Mouse (Mus musculus): ENCODE results near the gene Gbf1. TPM values are rescaled to one million over a fixed set of nuclear protein-coding genes. Genes with fewer than 3 reads are reported as not detected.

Gene Gbf1
- total and polyA plus RNA-seq, 3 experiments = 39.9 to 49.3 (median 40.0) TPM

DNA sequence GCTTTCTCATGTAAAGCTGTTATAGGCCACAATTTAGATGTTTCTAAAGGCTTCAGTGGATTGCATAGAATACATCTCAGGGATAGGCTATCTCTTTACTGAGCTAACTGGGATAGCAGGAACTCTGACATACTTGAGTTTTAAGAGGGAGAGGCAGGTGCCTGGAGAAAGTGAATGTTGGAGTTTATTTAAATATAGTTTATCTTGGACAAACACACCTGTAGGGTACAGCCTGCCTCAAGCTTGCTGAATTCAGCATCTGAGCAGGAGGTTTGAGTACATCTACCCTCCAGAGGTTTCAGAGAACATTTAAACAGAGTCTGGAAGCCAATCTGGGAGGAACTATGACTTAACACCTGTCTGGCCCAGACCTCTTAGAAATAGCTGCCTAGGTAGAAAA, 22.9 kb downstream of the Gbf1 start:
- Histone ChIP-seq H3K79me2 (replicated peaks; ENCODE audit: control insufficient read depth, insufficient read depth, low read length) (no peaks in the 10 kb centered on the region; the same call in 1 of the 2 replicates), H3K27ac (no peak overlapping the region), H3K4me1 (ENCODE audit: control insufficient read depth, insufficient read depth, low read length) (no peaks in the 10 kb centered on the region), H3K36me3 (ENCODE audit: control insufficient read depth, insufficient read depth, low read length) (no peaks in the 10 kb centered on the region; the same call in none of the 2 replicates), H3K4me3 (no peak overlapping the region), H3K9ac (ENCODE audit: low read depth, low read length) (no peak overlapping the region), H3K27me3 (ENCODE audit: control insufficient read depth, insufficient read depth, low read length) (no peaks in the 10 kb centered on the region)
- DNase-seq = no peak
- intact Hi-C loops (cut with DNase I) = no loop called here
- no peak for TF ChIP-seq EP300 (IDR thresholded peaks at IDR 0.05; ENCODE audit: insufficient read depth, low read depth, low read length)
- no peak for TF ChIP-seq POLR2A (IDR thresholded peaks at IDR 0.05; ENCODE audit: insufficient read depth, low read depth, low read length)
- no peak for TF ChIP-seq CTCF (IDR thresholded peaks at IDR 0.05)

DNA sequence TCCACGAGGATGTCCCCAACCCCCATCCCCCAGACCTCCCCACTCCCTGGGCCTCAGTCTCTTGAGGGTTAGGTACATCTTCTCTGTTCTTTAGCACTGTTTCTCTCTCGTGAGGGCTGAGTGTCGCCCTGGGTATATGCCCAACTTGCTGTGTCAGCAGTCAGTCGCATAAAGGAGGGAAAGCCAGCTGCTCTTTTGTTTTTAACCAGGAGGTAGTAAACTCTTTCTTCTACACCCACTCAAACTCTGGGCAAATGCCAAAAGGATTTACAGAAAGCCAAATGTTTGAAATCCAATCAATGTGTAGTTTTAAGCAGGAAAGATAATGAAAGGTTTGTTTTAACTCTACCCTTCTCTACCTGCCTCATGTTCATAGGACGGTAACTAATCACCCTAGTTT, 24.7 kb downstream of the Gbf1 start:
- Histone ChIP-seq H3K4me1 (ENCODE audit: control insufficient read depth, insufficient read depth, low read length) (no peaks in the 10 kb centered on the region), H3K4me3 (no peak overlapping the region), H3K27me3 (ENCODE audit: control insufficient read depth, insufficient read depth, low read length) (no peaks in the 10 kb centered on the region), H3K9ac (ENCODE audit: low read depth, low read length) (no peak overlapping the region), H3K27ac (no peak overlapping the region), H3K36me3 (ENCODE audit: control insufficient read depth, insufficient read depth, low read length) (no peaks in the 10 kb centered on the region; the same call in none of the 2 replicates), H3K79me2 (replicated peaks; ENCODE audit: control insufficient read depth, insufficient read depth, low read length) (no peaks in the 10 kb centered on the region; the same call in 1 of the 2 replicates)
- no peak for TF ChIP-seq POLR2A (IDR thresholded peaks at IDR 0.05; ENCODE audit: insufficient read depth, low read depth, low read length)
- TF ChIP-seq EP300 (IDR thresholded peaks at IDR 0.05; ENCODE audit: insufficient read depth, low read depth, low read length) = no peak
- no peak for TF ChIP-seq CTCF (IDR thresholded peaks at IDR 0.05)
- intact Hi-C loops (cut with DNase I) = no loop called here
- DNase-seq = no peak
- WGBS = 51% methylated on average over 5 of the region's 5 CpGs

DNA sequence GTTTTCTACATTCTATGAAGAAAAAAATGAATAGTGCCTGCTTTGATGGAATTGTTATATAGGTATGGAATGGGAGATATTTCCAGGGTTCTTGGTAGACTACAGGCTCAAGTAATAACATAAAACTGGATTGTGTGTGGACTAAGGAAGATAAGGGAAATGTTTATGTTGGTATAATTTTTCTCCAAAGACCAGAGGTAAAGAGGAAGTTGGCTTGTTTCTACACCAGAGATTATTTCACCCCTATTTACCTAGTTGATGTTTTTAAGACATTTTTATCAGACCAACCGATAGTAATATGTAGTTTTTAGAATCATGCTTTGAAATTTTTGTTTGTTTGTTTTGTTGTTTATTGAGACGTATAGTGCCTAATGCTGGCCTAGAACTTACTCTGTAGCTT, 28.0 kb downstream of the Gbf1 start:
- intact Hi-C loops (cut with DNase I) = no loop called here
- no peaks in the 10 kb centered on the region for H3K27me3 ChIP-seq (ENCODE audit: control insufficient read depth, insufficient read depth, low read length)
- no peak overlapping the region for H3K4me3 ChIP-seq
- DNase-seq = no peak
- H3K79me2 ChIP-seq (replicated peaks; ENCODE audit: control insufficient read depth, insufficient read depth, low read length) = peaks cover 1% of the 10 kb centered on the region; the same call in 1 of the 2 replicates
- no peak overlapping the region for H3K9ac ChIP-seq (ENCODE audit: low read depth, low read length)
- H3K27ac ChIP-seq = no peak overlapping the region
- 84% methylated on average over 2 of the region's 2 CpGs for WGBS
- no peaks in the 10 kb centered on the region for H3K4me1 ChIP-seq (ENCODE audit: control insufficient read depth, insufficient read depth, low read length)
- TF ChIP-seq POLR2A (IDR thresholded peaks at IDR 0.05; ENCODE audit: insufficient read depth, low read depth, low read length) (no peak), EP300 (IDR thresholded peaks at IDR 0.05; ENCODE audit: insufficient read depth, low read depth, low read length) (no peak), CTCF (IDR thresholded peaks at IDR 0.05) (no peak)
- no peaks in the 10 kb centered on the region; the same call in none of the 2 replicates for H3K36me3 ChIP-seq (ENCODE audit: control insufficient read depth, insufficient read depth, low read length)

DNA sequence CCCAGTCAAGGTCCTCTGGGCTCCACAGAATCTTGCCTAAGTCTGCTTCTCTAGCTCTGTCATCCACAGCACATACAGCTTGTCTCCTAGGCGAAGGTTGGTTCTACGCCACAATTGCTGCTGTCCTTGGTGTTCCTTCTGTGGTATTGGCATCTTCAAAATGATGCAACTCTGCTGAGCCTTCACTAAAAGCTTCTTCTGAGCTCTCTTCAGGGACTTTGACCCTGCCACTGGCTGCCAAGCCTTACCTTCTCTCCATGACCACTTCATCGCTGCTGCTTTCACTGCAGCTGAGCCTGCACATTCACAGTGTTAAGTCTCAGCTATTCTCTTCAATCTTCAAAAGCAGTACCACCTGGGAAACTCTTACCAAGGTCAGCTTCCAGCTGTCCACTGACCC, 29.9 kb downstream of the Gbf1 start:
- no peak overlapping the region for H3K4me3 ChIP-seq
- no peaks in the 10 kb centered on the region; the same call in none of the 2 replicates for H3K36me3 ChIP-seq (ENCODE audit: control insufficient read depth, insufficient read depth, low read length)
- H3K4me1 ChIP-seq (ENCODE audit: control insufficient read depth, insufficient read depth, low read length) = peaks cover 5% of the 10 kb centered on the region
- WGBS = 91% methylated on average over 3 of the region's 3 CpGs
- peaks cover 1% of the 10 kb centered on the region; the same call in 1 of the 2 replicates for H3K79me2 ChIP-seq (replicated peaks; ENCODE audit: control insufficient read depth, insufficient read depth, low read length)
- no peak for DNase-seq
- intact Hi-C loops (cut with DNase I) = no loop called here
- H3K27me3 ChIP-seq (ENCODE audit: control insufficient read depth, insufficient read depth, low read length) = no peaks in the 10 kb centered on the region
- no peak for TF ChIP-seq EP300 (IDR thresholded peaks at IDR 0.05; ENCODE audit: insufficient read depth, low read depth, low read length)
- TF ChIP-seq CTCF (IDR thresholded peaks at IDR 0.05) = no peak
- no peak for TF ChIP-seq POLR2A (IDR thresholded peaks at IDR 0.05; ENCODE audit: insufficient read depth, low read depth, low read length)
- no peak overlapping the region for H3K9ac ChIP-seq (ENCODE audit: low read depth, low read length)
- H3K27ac ChIP-seq = no peak overlapping the region

DNA sequence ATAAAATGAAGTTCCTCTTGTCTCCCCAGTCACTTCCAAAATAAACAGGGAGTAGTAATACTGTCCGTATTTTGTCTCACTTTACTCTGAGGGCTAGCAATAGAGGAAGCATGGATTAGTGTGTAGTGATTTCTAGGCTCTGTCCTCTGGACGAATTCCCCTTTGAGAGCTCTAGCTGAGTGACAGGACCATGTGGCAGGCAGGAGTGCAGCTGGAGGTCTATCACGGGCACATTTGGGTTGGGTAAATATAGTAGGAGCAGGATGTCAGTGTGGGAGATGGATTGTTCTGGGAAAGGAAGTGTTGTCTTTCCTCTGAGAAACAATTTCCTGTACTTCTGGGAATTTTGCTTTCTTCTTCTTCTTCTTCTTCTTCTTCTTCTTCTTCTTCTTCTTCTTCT, 34.3 kb downstream of the Gbf1 start:
- no peak overlapping the region for H3K4me3 ChIP-seq
- H3K9ac ChIP-seq (ENCODE audit: low read depth, low read length) = no peak overlapping the region

DNA sequence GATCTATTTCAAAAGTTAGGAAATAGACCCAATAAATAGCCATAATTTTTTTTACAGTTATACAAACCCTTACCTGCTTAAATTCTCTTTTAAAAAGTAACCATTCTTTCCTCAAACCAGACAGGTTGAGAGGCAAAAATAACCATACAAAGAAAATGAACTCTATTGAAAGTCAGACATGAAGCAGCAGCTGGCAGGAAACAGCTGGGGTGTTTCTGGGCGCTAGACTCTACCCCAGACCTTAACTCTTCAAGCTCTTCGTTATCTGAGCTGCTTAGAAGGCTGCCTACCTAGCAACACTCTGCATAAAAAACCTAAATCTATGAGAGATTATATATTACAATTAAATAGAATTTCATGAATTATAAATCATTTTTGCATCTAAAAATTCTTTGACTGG, 34.9 kb downstream of the Gbf1 start:
- peaks cover 5% of the 10 kb centered on the region for H3K4me1 ChIP-seq (ENCODE audit: control insufficient read depth, insufficient read depth, low read length)
- no peak for DNase-seq
- no peaks in the 10 kb centered on the region for H3K27me3 ChIP-seq (ENCODE audit: control insufficient read depth, insufficient read depth, low read length)
- H3K4me3 ChIP-seq = no peak overlapping the region
- WGBS = 41% methylated on average over 2 of the region's 2 CpGs
- peaks cover 3% of the 10 kb centered on the region for H3K36me3 ChIP-seq (ENCODE audit: control insufficient read depth, insufficient read depth, low read length)
- H3K9ac ChIP-seq (ENCODE audit: low read depth, low read length) = no peak overlapping the region
- TF ChIP-seq EP300 (IDR thresholded peaks at IDR 0.05; ENCODE audit: insufficient read depth, low read depth, low read length) (no peak), POLR2A (IDR thresholded peaks at IDR 0.05; ENCODE audit: insufficient read depth, low read depth, low read length) (no peak), CTCF (IDR thresholded peaks at IDR 0.05) (no peak)
- intact Hi-C loops (cut with DNase I) = loop anchor here (5.0 kb wide), 1 partner anchor 50 kb away; no protein-coding TSS in a partner anchor
- peaks cover 1% of the 10 kb centered on the region; the same call in 1 of the 2 replicates for H3K79me2 ChIP-seq (replicated peaks; ENCODE audit: control insufficient read depth, insufficient read depth, low read length)
- 0 out of 2 replicates have a peak overlapping the region, but pooled peaks have one; percentile 1 for H3K27ac ChIP-seq

More for the DNA sequence above, 34.3 kb downstream of the Gbf1 start:
- peak overlapping the region; percentile 65 for H3K27ac ChIP-seq
- peak; percentile 44; the same call in 1 of the 2 replicates for TF ChIP-seq EP300 (IDR thresholded peaks at IDR 0.05; ENCODE audit: insufficient read depth, low read depth, low read length)
- no peak for TF ChIP-seq POLR2A (IDR thresholded peaks at IDR 0.05; ENCODE audit: insufficient read depth, low read depth, low read length)
- H3K79me2 ChIP-seq (replicated peaks; ENCODE audit: control insufficient read depth, insufficient read depth, low read length) = peaks cover 1% of the 10 kb centered on the region; the same call in 1 of the 2 replicates
- 2% methylated on average over 3 of the region's 3 CpGs for WGBS
- DNase-seq = peak in 1 of 2 experiments; percentile 23
- H3K36me3 ChIP-seq (ENCODE audit: control insufficient read depth, insufficient read depth, low read length) = peaks cover 3% of the 10 kb centered on the region
- H3K4me1 ChIP-seq (ENCODE audit: control insufficient read depth, insufficient read depth, low read length) = peaks cover 5% of the 10 kb centered on the region
- H3K27me3 ChIP-seq (ENCODE audit: control insufficient read depth, insufficient read depth, low read length) = no peaks in the 10 kb centered on the region
- intact Hi-C loops (cut with DNase I) = loop anchor here (5.0 kb wide), 1 partner anchor 51 kb away; no protein-coding TSS in a partner anchor
